Mouse (Mus musculus): Measurements from ENCODE around the gene Babam2. TPM values are rescaled to one million over a fixed set of nuclear protein-coding genes. Genes with fewer than 3 reads are reported as not detected.

Babam2 gene
- polyA plus RNA-seq, 1 experiment: 77.2 TPM

DNA sequence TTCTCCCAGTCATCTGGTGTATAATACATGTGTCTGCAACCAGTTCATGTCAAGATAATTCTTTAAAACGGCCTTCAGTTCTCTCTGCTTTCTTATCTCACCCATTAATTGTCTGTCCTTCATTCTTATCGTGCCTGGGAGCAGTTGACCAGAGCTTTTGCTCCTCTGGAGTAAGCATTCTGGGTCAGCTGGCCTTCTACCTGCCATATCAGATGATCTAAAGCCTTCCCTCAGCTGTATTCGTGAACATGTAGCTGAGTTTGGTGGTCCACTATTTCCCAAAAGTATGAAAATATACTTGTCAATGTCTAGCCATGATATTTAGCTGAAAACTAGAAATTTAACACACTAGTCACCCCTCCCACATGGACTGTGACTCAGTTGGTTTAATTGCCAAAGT is 304.3 kb downstream of the Babam2 start:
- no peak for TF ChIP-seq POLR2A (IDR thresholded peaks at IDR 0.05; ENCODE audit: insufficient read length, low read depth)
- TF ChIP-seq REST (IDR thresholded peaks at IDR 0.05; ENCODE audit: insufficient read depth, insufficient read length): no peak
- no peak for TF ChIP-seq MAX (IDR thresholded peaks at IDR 0.05; ENCODE audit: low read depth)
- TF ChIP-seq SRF (IDR thresholded peaks at IDR 0.05; ENCODE audit: control insufficient read depth, insufficient read length, low read depth): no peak
- no peak for TF ChIP-seq TCF3 (IDR thresholded peaks at IDR 0.05; ENCODE audit: insufficient read length, low read depth)
- no peak for TF ChIP-seq CEBPB (IDR thresholded peaks at IDR 0.05; ENCODE audit: insufficient read depth, poor library complexity, severe bottlenecking)
- TF ChIP-seq MYOD1 (IDR thresholded peaks at IDR 0.05; ENCODE audit: control insufficient read depth in 1 of 3, insufficient read length in 2 of 3, low read depth in 2 of 3): no peak
- TF ChIP-seq POLR2AphosphoS2 (IDR thresholded peaks at IDR 0.05; ENCODE audit: insufficient read length, low read depth): no peak
- TF ChIP-seq TCF12 (IDR thresholded peaks at IDR 0.05; ENCODE audit: insufficient read depth, poor library complexity, severe bottlenecking): no peak
- TF ChIP-seq MYOG (IDR thresholded peaks at IDR 0.05; ENCODE audit: control insufficient read depth in 1 of 3, insufficient read depth in 1 of 3, insufficient read length in 2 of 3, low read depth in 2 of 3): no peak
- no peak for TF ChIP-seq E2F4 (IDR thresholded peaks at IDR 0.05; ENCODE audit: insufficient read depth)
- no peak for TF ChIP-seq USF1 (IDR thresholded peaks at IDR 0.05; ENCODE audit: low read depth)

DNA sequence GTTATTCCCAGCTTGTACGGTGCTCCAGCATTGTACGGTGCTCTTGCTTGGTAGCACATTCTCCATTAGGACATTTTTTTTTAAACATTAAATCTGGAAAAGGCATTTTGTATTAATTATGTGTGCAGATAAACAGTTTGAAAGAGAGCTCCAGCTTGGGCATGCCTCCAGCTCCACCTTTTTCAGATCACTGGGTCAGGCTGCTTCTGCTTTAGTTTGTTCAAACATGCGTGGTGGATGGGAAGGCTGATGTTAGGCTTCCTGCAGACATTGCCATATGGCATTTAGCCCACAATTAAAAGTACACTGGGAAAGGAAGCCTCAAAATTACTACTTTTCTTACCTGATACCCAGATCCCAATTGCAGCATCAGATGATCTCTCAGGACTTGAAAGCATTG is 310.9 kb downstream of the Babam2 start:
- Histone ChIP-seq H3K36me3 (ENCODE audit: control insufficient read depth, insufficient read depth) (peaks cover 4% of the 10 kb centered on the region), H3K4me3 (no peak overlapping the region), H3K79me2 (ENCODE audit: control insufficient read depth, insufficient read depth) (no peaks in the 10 kb centered on the region), H3K4me2 (ENCODE audit: low read depth) (no peak overlapping the region), H3K27me3 (ENCODE audit: control insufficient read depth, insufficient read depth, insufficient read length) (no peaks in the 10 kb centered on the region), H3ac (ENCODE audit: control insufficient read depth, insufficient read length) (no peak overlapping the region)
- TF ChIP-seq TCF12 (IDR thresholded peaks at IDR 0.05; ENCODE audit: insufficient read depth, poor library complexity, severe bottlenecking) (no peak), POLR2AphosphoS2 (IDR thresholded peaks at IDR 0.05; ENCODE audit: insufficient read length, low read depth) (no peak), CEBPB (IDR thresholded peaks at IDR 0.05; ENCODE audit: insufficient read depth, poor library complexity, severe bottlenecking) (no peak), MYOG (IDR thresholded peaks at IDR 0.05; ENCODE audit: control insufficient read depth in 1 of 3, insufficient read depth in 1 of 3, insufficient read length in 2 of 3, low read depth in 2 of 3) (no peak), TCF3 (IDR thresholded peaks at IDR 0.05; ENCODE audit: insufficient read length, low read depth) (no peak), POLR2A (IDR thresholded peaks at IDR 0.05; ENCODE audit: insufficient read length, low read depth) (no peak), SRF (IDR thresholded peaks at IDR 0.05; ENCODE audit: control insufficient read depth, insufficient read length, low read depth) (no peak), REST (IDR thresholded peaks at IDR 0.05; ENCODE audit: insufficient read depth, insufficient read length) (no peak)

More for the DNA sequence above, 304.3 kb downstream of the Babam2 start:
- Histone ChIP-seq H3K4me2 (ENCODE audit: low read depth) (no peak overlapping the region), H3ac (ENCODE audit: control insufficient read depth, insufficient read length) (no peak overlapping the region), H3K79me2 (ENCODE audit: control insufficient read depth, insufficient read depth) (no peaks in the 10 kb centered on the region), H3K36me3 (ENCODE audit: control insufficient read depth, insufficient read depth) (no peaks in the 10 kb centered on the region), H3K27me3 (ENCODE audit: control insufficient read depth, insufficient read depth, insufficient read length) (no peaks in the 10 kb centered on the region), H3K4me3 (no peak overlapping the region)

DNA sequence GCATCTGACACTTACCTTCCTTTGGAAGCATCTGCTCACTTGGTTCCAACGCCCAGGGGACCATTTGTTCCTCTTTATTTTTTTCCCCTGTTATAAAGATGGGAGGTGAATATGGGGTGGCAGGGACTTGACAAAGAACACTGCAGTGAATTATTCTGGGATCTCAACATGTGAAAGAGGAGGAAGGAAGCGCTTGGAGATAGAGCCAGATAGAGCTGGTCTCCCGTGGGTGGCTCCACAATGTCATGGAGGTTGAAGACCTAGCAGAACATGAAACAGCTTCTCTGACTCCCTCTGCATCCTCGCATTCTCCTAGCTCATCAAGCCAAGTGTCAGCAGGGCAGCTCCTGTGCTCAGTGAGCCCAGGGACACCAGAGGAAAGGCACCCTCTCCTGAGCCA is 312.6 kb downstream of the Babam2 start:
- TF ChIP-seq MYOG (IDR thresholded peaks at IDR 0.05; ENCODE audit: control insufficient read depth in 1 of 3, insufficient read depth in 1 of 3, insufficient read length in 2 of 3, low read depth in 2 of 3) (no peak), TCF3 (IDR thresholded peaks at IDR 0.05; ENCODE audit: insufficient read length, low read depth) (no peak), TCF12 (IDR thresholded peaks at IDR 0.05; ENCODE audit: insufficient read depth, poor library complexity, severe bottlenecking) (no peak), USF1 (IDR thresholded peaks at IDR 0.05; ENCODE audit: low read depth) (no peak), POLR2AphosphoS2 (IDR thresholded peaks at IDR 0.05; ENCODE audit: insufficient read length, low read depth) (no peak), CEBPB (IDR thresholded peaks at IDR 0.05; ENCODE audit: insufficient read depth, poor library complexity, severe bottlenecking) (no peak), MYOD1 (IDR thresholded peaks at IDR 0.05; ENCODE audit: control insufficient read depth in 1 of 3, insufficient read length in 2 of 3, low read depth in 2 of 3) (no peak), SRF (IDR thresholded peaks at IDR 0.05; ENCODE audit: control insufficient read depth, insufficient read length, low read depth) (no peak), MAX (IDR thresholded peaks at IDR 0.05; ENCODE audit: low read depth) (no peak), E2F4 (IDR thresholded peaks at IDR 0.05; ENCODE audit: insufficient read depth) (no peak), REST (IDR thresholded peaks at IDR 0.05; ENCODE audit: insufficient read depth, insufficient read length) (no peak), POLR2A (IDR thresholded peaks at IDR 0.05; ENCODE audit: insufficient read length, low read depth) (no peak)
- no peak overlapping the region for H3K4me3 ChIP-seq
- H3K27me3 ChIP-seq (ENCODE audit: control insufficient read depth, insufficient read depth, insufficient read length): no peaks in the 10 kb centered on the region
- H3ac ChIP-seq (ENCODE audit: control insufficient read depth, insufficient read length): no peak overlapping the region
- H3K4me2 ChIP-seq (ENCODE audit: low read depth): no peak overlapping the region
- H3K79me2 ChIP-seq (ENCODE audit: control insufficient read depth, insufficient read depth): no peaks in the 10 kb centered on the region
- peaks cover 4% of the 10 kb centered on the region for H3K36me3 ChIP-seq (ENCODE audit: control insufficient read depth, insufficient read depth)

DNA sequence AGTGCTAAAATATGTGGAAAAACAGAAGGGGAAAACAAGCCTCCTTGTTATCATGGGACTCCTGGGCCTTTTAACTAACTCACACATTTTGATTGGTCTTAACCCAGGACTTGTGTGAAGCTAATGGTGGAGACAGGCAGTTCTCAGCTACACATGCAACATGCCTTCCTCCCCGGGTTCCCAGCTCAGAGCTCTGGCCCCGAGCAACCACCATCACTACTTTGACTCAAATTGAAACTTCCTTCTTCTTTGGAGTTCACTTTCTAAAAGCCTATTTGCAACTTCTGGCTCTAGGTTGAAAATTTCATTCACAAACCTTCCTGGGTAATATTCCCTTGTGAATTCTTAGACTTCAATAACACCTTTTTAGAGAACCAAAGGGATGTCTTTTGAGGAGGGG is 315.6 kb downstream of the Babam2 start:
- H3K4me2 ChIP-seq (ENCODE audit: low read depth): no peak overlapping the region
- peaks cover 4% of the 10 kb centered on the region for H3K36me3 ChIP-seq (ENCODE audit: control insufficient read depth, insufficient read depth)
- TF ChIP-seq POLR2A (IDR thresholded peaks at IDR 0.05; ENCODE audit: insufficient read length, low read depth): no peak
- no peak overlapping the region for H3K4me3 ChIP-seq
- no peaks in the 10 kb centered on the region for H3K79me2 ChIP-seq (ENCODE audit: control insufficient read depth, insufficient read depth)
- no peak overlapping the region for H3ac ChIP-seq (ENCODE audit: control insufficient read depth, insufficient read length)
- H3K27me3 ChIP-seq (ENCODE audit: control insufficient read depth, insufficient read depth, insufficient read length): no peaks in the 10 kb centered on the region

DNA sequence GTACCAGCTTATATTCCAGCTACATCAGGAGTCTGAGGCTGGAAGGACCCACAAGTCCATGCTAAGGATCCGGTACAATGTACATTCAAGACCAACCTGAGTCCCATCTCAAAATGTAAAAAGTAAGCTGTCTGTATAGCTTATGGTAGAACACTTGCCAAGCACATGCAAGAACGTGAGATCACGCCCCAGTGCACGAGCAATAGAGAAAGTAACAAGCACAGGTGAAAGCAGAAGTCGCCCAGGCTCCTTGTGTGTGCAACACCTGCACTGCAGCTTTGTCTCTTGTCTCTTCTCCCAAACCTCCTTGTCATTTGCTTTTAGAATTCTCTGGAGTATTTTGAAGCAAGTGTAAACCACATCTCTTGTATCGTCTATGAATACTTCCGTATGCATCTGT is 317.3 kb downstream of the Babam2 start:
- H3ac ChIP-seq (ENCODE audit: control insufficient read depth, insufficient read length): no peak overlapping the region
- no peaks in the 10 kb centered on the region for H3K36me3 ChIP-seq (ENCODE audit: control insufficient read depth, insufficient read depth)
- no peak overlapping the region for H3K4me2 ChIP-seq (ENCODE audit: low read depth)
- no peaks in the 10 kb centered on the region for H3K79me2 ChIP-seq (ENCODE audit: control insufficient read depth, insufficient read depth)
- H3K27me3 ChIP-seq (ENCODE audit: control insufficient read depth, insufficient read depth, insufficient read length): no peaks in the 10 kb centered on the region
- no peak overlapping the region for H3K4me3 ChIP-seq
- TF ChIP-seq TCF12 (IDR thresholded peaks at IDR 0.05; ENCODE audit: insufficient read depth, poor library complexity, severe bottlenecking): no peak
